Mouse (Mus musculus): ENCODE results near the gene 1700030J22Rik. TPM values are rescaled to one million over a fixed set of nuclear protein-coding genes. Genes with fewer than 3 reads are reported as not detected.
A peak's percentile ranks its signal among the peaks of the same experiment; 100 is the strongest.

Gene 1700030J22Rik
- polyA plus RNA-seq, 1 experiment, result 2.6 TPM

DNA sequence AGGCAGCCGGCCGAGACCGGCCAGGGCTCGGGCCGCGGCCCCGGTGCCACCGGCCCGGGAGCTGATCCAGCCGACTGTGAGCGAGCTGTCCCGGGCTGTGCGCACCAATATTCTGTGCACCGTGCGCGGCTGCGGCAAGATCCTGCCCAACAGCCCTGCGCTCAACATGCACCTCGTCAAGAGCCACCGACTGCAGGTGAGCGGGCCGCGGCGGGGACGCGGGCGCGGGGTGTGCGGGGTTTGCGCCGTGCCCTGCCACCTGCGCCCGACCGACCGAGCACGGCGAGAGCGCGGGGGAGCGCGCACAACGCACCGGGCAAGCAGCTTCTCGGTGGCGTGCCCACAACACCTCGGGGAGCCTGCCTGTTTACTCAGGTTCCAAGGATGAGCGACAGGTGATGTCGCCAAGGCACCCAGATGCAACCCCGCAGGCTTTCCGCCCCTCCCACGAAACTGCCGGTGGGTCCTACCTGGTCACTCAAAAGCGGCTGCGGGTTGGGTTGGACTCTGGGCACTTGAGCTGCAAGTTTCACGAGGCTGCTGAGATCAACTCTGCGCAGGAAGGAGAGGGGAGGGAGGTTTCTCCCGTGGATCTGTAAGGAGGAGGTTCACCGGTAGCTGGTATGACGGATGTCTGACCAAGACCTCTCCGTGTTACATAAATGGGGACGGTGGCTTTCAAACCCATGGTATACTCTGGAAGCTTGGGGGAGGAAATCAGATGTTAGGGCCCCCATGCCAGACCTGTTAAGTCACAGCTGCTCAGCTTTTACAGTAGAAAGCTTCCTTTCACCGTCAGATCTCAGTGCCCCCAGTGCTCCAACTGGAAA lies 35.0 kb downstream of the 1700030J22Rik start:
- TF ChIP-seq POLR2A (IDR thresholded peaks at IDR 0.05; ENCODE audit: insufficient read depth, low read length) (no peak), EP300 (IDR thresholded peaks at IDR 0.05; ENCODE audit: insufficient read depth, low read depth, low read length) (no peak), CTCF (IDR thresholded peaks at IDR 0.05; ENCODE audit: low read depth, low read length) (no peak)
- Histone ChIP-seq H3K9me3 (replicated peaks; ENCODE audit: control insufficient read depth, insufficient read depth, low read length, poor library complexity, severe bottlenecking) (no peaks in the 10 kb centered on the region), H3K4me3 (ENCODE audit: low read depth, low read length) (peak overlapping the region; percentile 97), H3K9ac (ENCODE audit: low read depth, poor library complexity, severe bottlenecking) (peak overlapping the region; percentile 95), H3K36me3 (ENCODE audit: control insufficient read depth, insufficient read depth, low read length, poor library complexity, severe bottlenecking) (no peaks in the 10 kb centered on the region), H3K4me1 (ENCODE audit: control insufficient read depth, insufficient read depth, low read length) (peaks cover 3% of the 10 kb centered on the region), H3K27me3 (ENCODE audit: control insufficient read depth, insufficient read depth, low read length, poor library complexity, severe bottlenecking) (no peaks in the 10 kb centered on the region), H3K27ac (ENCODE audit: insufficient read depth, low read length) (no peak overlapping the region)

DNA sequence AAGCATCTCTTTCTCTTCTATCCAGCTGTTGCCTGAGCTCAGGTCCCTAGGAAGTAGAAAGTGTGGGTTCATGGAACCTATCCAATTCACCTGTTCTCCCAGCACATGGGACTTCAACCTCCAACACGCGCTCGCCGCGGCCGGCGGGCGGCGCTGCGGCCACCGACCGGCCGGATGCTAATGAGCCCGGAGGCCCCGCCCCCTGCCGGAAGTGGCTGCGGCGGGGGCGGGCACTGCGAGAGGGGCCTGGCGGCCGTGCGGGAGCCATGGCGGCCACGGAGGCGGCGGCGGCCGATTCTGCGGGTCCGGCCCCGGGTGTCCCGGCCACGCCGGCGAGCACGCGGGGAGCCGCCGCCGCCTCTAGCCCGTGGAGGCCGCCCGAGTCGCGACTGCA lies 35.6 kb downstream of the 1700030J22Rik start, which contains the start of gene Atmin:
Atmin (plus strand) TSS at position 233 of the 394 bp plus-strand sequence.
- TF ChIP-seq EP300 (IDR thresholded peaks at IDR 0.05; ENCODE audit: insufficient read depth, low read depth, low read length) (no peak), POLR2A (IDR thresholded peaks at IDR 0.05; ENCODE audit: insufficient read depth, low read length) (no peak), CTCF (IDR thresholded peaks at IDR 0.05; ENCODE audit: low read depth, low read length) (peak; percentile 53)
- peak within 1 kb of the TSS; percentile 97 for H3K4me3 ChIP-seq (ENCODE audit: low read depth, low read length)
- no peaks in the 10 kb centered on the region for H3K27me3 ChIP-seq (ENCODE audit: control insufficient read depth, insufficient read depth, low read length, poor library complexity, severe bottlenecking)
- no peaks in the 10 kb centered on the region for H3K9me3 ChIP-seq (replicated peaks; ENCODE audit: control insufficient read depth, insufficient read depth, low read length, poor library complexity, severe bottlenecking)
- H3K27ac ChIP-seq (ENCODE audit: insufficient read depth, low read length), result no peak within 1 kb of the TSS
- H3K4me1 ChIP-seq (ENCODE audit: control insufficient read depth, insufficient read depth, low read length), result peaks cover 3% of the 10 kb centered on the region
- H3K9ac ChIP-seq (ENCODE audit: low read depth, poor library complexity, severe bottlenecking), result peak within 1 kb of the TSS; percentile 95
- H3K36me3 ChIP-seq (ENCODE audit: control insufficient read depth, insufficient read depth, low read length, poor library complexity, severe bottlenecking), result peaks cover 5% of the 10 kb centered on the region

DNA sequence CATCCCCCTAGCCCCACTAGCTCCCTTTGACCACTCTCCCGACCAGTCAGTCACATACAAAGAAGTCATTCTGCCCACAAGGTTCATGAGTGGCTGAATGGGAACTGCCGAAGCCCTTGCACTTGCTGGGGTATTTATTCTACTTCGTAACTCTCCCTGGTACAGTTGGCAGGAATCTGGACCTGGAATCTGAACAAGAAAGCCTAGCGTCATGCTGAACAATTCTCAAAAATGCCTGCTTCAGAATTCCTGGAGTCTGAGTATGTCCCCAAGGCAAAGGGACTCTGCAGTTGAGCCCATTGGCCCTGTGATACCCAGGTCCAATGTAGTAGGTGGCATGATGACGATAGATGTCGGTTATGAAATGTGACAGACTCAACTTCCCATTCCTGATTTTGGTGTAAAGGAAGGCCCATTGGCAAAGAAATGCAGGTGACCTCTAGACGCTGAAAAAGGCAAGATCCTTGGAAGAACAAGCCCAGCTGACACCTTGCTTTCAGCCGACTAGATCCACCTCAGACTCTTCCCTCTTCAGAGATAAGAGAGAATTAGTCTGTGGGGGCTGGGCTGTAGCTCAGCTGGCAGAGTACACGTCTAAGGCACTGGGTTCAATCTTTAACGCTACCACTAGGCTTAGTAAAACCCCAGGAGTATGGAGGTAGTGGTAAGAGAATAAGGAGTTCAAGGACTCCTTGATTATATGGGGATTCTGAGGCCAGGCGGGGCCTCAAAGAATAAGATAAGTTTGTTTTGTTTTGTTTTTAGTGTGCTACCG lies 36.3 kb downstream of the 1700030J22Rik start:
- Histone ChIP-seq H3K27me3 (ENCODE audit: control insufficient read depth, insufficient read depth, low read length, poor library complexity, severe bottlenecking) (no peaks in the 10 kb centered on the region), H3K27ac (ENCODE audit: insufficient read depth, low read length) (no peak overlapping the region), H3K9ac (ENCODE audit: low read depth, poor library complexity, severe bottlenecking) (no peak overlapping the region), H3K4me1 (ENCODE audit: control insufficient read depth, insufficient read depth, low read length) (peaks cover under 1% of the 10 kb centered on the region), H3K9me3 (replicated peaks; ENCODE audit: control insufficient read depth, insufficient read depth, low read length, poor library complexity, severe bottlenecking) (no peaks in the 10 kb centered on the region), H3K4me3 (ENCODE audit: low read depth, low read length) (no peak overlapping the region), H3K36me3 (ENCODE audit: control insufficient read depth, insufficient read depth, low read length, poor library complexity, severe bottlenecking) (peaks cover 12% of the 10 kb centered on the region)
- TF ChIP-seq EP300 (IDR thresholded peaks at IDR 0.05; ENCODE audit: insufficient read depth, low read depth, low read length), result no peak
- TF ChIP-seq POLR2A (IDR thresholded peaks at IDR 0.05; ENCODE audit: insufficient read depth, low read length), result no peak
- no peak for TF ChIP-seq CTCF (IDR thresholded peaks at IDR 0.05; ENCODE audit: low read depth, low read length)

DNA sequence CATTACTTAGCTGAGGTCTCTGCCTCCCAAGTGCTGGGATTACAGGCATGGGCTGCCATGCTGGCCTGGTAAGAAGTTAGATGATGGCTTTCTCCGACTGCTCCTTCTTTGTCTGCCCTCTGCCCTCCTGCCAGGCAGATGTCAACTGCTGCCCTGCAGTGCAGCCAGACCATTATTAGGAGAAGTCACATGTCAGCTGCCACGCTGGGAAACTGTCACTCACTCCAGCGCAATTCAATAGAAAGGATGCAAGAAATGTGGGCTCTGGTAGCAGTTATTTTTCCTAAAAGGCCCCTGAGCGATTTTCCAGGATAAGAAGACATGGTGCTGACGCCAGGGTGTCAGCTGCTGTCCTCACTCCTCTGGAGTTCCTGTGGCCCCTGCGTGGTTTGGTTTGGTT lies 43.3 kb downstream of the 1700030J22Rik start:
- no peaks in the 10 kb centered on the region for H3K27me3 ChIP-seq (ENCODE audit: control insufficient read depth, insufficient read depth, low read length, poor library complexity, severe bottlenecking)
- no peaks in the 10 kb centered on the region for H3K9me3 ChIP-seq (replicated peaks; ENCODE audit: control insufficient read depth, insufficient read depth, low read length, poor library complexity, severe bottlenecking)
- H3K9ac ChIP-seq (ENCODE audit: low read depth, poor library complexity, severe bottlenecking), result no peak overlapping the region
- H3K27ac ChIP-seq (ENCODE audit: insufficient read depth, low read length), result peak overlapping the region; percentile 46
- H3K4me3 ChIP-seq (ENCODE audit: low read depth, low read length), result no peak overlapping the region
- peaks cover 57% of the 10 kb centered on the region for H3K36me3 ChIP-seq (ENCODE audit: control insufficient read depth, insufficient read depth, low read length, poor library complexity, severe bottlenecking)
- H3K4me1 ChIP-seq (ENCODE audit: control insufficient read depth, insufficient read depth, low read length), result peaks cover 3% of the 10 kb centered on the region
- TF ChIP-seq CTCF (IDR thresholded peaks at IDR 0.05; ENCODE audit: low read depth, low read length) (no peak), POLR2A (IDR thresholded peaks at IDR 0.05; ENCODE audit: insufficient read depth, low read length) (no peak), EP300 (IDR thresholded peaks at IDR 0.05; ENCODE audit: insufficient read depth, low read depth, low read length) (no peak)

DNA sequence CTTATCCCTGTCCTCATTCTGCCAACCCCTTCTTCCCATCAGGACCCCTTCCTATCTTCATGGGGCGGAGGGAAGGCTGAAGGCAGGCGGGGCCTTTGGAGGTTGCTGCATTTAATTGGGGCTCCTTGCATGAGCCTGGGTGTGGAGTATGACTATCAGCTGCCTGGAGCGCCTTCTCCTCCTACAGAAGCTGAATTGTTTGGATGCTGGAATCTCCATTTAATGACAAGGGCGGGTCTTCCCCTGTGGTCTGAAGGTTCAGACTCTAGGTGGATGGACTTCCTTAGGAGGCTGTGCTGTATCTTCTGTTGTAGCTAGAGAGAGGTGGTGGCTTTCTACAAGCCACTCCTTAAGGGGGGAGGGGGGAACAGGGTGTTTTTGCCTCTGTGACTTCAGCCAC lies 43.8 kb downstream of the 1700030J22Rik start:
- Histone ChIP-seq H3K9me3 (replicated peaks; ENCODE audit: control insufficient read depth, insufficient read depth, low read length, poor library complexity, severe bottlenecking) (no peaks in the 10 kb centered on the region), H3K36me3 (ENCODE audit: control insufficient read depth, insufficient read depth, low read length, poor library complexity, severe bottlenecking) (peaks cover 57% of the 10 kb centered on the region), H3K9ac (ENCODE audit: low read depth, poor library complexity, severe bottlenecking) (no peak overlapping the region), H3K27me3 (ENCODE audit: control insufficient read depth, insufficient read depth, low read length, poor library complexity, severe bottlenecking) (no peaks in the 10 kb centered on the region), H3K27ac (ENCODE audit: insufficient read depth, low read length) (peak overlapping the region; percentile 46), H3K4me1 (ENCODE audit: control insufficient read depth, insufficient read depth, low read length) (peaks cover 3% of the 10 kb centered on the region), H3K4me3 (ENCODE audit: low read depth, low read length) (0 out of 2 replicates have a peak overlapping the region, but pooled peaks have one; percentile 13)
- TF ChIP-seq CTCF (IDR thresholded peaks at IDR 0.05; ENCODE audit: low read depth, low read length) (no peak), POLR2A (IDR thresholded peaks at IDR 0.05; ENCODE audit: insufficient read depth, low read length) (no peak), EP300 (IDR thresholded peaks at IDR 0.05; ENCODE audit: insufficient read depth, low read depth, low read length) (no peak)

All from ES-Bruce4 (cell line).